Mouse (Mus musculus): ENCODE results near the gene Cdca4.

Gene Cdca4

GRCm38 (mm10) chr12:112799237-112799970, 29.8 kb downstream of the Cdca4 start:
- no peak for DNase-seq (ENCODE audit: low spot score in 2 of 2)

GRCm38 (mm10) chr12:112798716-112799115, 30.5 kb downstream of the Cdca4 start:
- no peak for DNase-seq (ENCODE audit: low spot score in 2 of 2)

- DNase-seq (ENCODE audit: low spot score in 2 of 2), result no peak
These were observed 30.9 kb downstream of the Cdca4 start for GRCm38 (mm10) chr12:112798332-112798681.

- no peak for DNase-seq (ENCODE audit: low spot score in 2 of 2)
These were observed 31.4 kb downstream of the Cdca4 start for GRCm38 (mm10) chr12:112797672-112798331.

GRCm38 (mm10) chr12:112796551-112797510, 32.4 kb downstream of the Cdca4 start:
- no peak for DNase-seq (ENCODE audit: low spot score in 2 of 2)

- no peak for DNase-seq (ENCODE audit: low spot score in 2 of 2)
These were observed 33.6 kb downstream of the Cdca4 start for GRCm38 (mm10) chr12:112795466-112796104.

GRCm38 (mm10) chr12:112794998-112795397, 34.2 kb downstream of the Cdca4 start:
- DNase-seq (ENCODE audit: low spot score in 2 of 2), result no peak

GRCm38 (mm10) chr12:112794356-112794816, 34.8 kb downstream of the Cdca4 start:
- DNase-seq (ENCODE audit: low spot score in 2 of 2), result no peak

- no peak for DNase-seq (ENCODE audit: low spot score in 2 of 2)
These were observed 35.4 kb downstream of the Cdca4 start for GRCm38 (mm10) chr12:112793601-112794355.

- DNase-seq (ENCODE audit: low spot score in 2 of 2), result no peak
These were observed 38.2 kb downstream of the Cdca4 start for GRCm38 (mm10) chr12:112791026-112791425.

- no peak for DNase-seq (ENCODE audit: low spot score in 2 of 2)
These were observed 54.7 kb downstream of the Cdca4 start for GRCm38 (mm10) chr12:112774481-112774880.

GRCm38 (mm10) chr12:112774026-112774425, 55.2 kb downstream of the Cdca4 start:
- DNase-seq (ENCODE audit: low spot score in 2 of 2), result no peak

- DNase-seq (ENCODE audit: low spot score in 2 of 2), result no peak
These were observed 55.9 kb downstream of the Cdca4 start for GRCm38 (mm10) chr12:112773366-112773765.

- DNase-seq (ENCODE audit: low spot score in 2 of 2), result no peak
These were observed 56.9 kb downstream of the Cdca4 start for GRCm38 (mm10) chr12:112772306-112772705.

- DNase-seq (ENCODE audit: low spot score in 2 of 2), result no peak
These were observed 58.8 kb downstream of the Cdca4 start for GRCm38 (mm10) chr12:112770396-112770795.

Measured in frontal cortex, postnatal 25 days (tissue).